Mouse (Mus musculus) midbrain, embryonic 15.5 days (tissue): ENCODE measurements at regions not wholly inside any gene's neighbourhood (a gene's known extent, or its start where the extent isn't known, plus 50 kb on each side); places are given as distances from the start of the nearest gene placed in this dataset.

Experiments
- ATAC-seq: fragments of 200-750 bp; cut with Nextera tagmentation; replicated peaks from 2 replicates; pipeline ENCODE4 v1.8.0; 2017; ENCODE audit warnings: moderate TSS enrichment
- H3K27ac ChIP-seq: fragments of 300-500 bp; sonication (generic); 2 replicates; pipeline ENCODE4 v1.5.1; 2015; ENCODE audit warnings: mild to moderate bottlenecking, inconsistent platforms
- H3K27me3 ChIP-seq: fragments of 300-500 bp; sonication (generic); replicated peaks from 2 replicates; pipeline ENCODE4 v1.6.1; 2015; ENCODE audit warnings: inconsistent platforms
- H3K36me3 ChIP-seq: fragments of 300-500 bp; sonication (generic); replicated peaks from 2 replicates; pipeline ENCODE4 v1.6.1; 2015; ENCODE audit warnings: inconsistent platforms
- H3K4me1 ChIP-seq: fragments of 300-500 bp; sonication (generic); 2 replicates; pipeline ENCODE4 v1.6.1; 2015; ENCODE audit warnings: inconsistent platforms
- H3K4me2 ChIP-seq: fragments of 300-500 bp; sonication (generic); 2 replicates; pipeline ENCODE4 v1.6.1; 2015; ENCODE audit warnings: inconsistent platforms, mild to moderate bottlenecking, moderate library complexity
- H3K4me3 ChIP-seq: fragments of 300-500 bp; sonication (generic); 2 replicates; pipeline ENCODE4 v1.5.1; 2015; ENCODE audit warnings: mild to moderate bottlenecking, inconsistent platforms
- H3K9ac ChIP-seq: fragments of 300-500 bp; sonication (generic); 2 replicates; pipeline ENCODE4 v1.6.1; 2015; ENCODE audit warnings: mild to moderate bottlenecking, inconsistent platforms
- H3K9me3 ChIP-seq: fragments of 300-500 bp; sonication (generic); 2 replicates; pipeline ENCODE4 v1.6.1; 2016; ENCODE audit warnings: inconsistent platforms
- WGBS: fragments of 180-500 bp; shearing (Covaris S2); methylation state at CpG from one replicate; pipeline ENCODE4 v1.1.7; 2015; ENCODE audit warnings: mixed read lengths; 5-methylcytosine and 5-hydroxymethylcytosine counted together

DNA sequence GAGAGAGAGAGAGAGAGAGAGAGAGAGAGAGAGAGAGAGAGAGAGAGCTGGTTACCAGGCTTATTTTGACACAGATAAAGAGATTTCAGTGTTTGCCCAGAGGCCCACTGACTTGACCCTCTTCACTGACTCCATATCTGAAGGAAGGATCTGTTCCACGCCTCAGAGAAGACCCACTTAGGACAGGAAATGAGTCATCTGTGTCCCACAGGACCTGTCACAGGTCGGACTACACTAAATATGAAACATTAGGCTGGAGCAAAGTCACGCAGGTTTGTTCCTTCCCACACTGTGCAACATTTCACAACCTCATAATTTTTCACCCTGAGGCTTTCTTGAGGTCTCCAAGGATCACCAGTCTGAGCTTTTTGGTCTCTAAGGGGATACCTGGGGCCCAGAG, 96.5 kb upstream of the Lpp start:
- no peaks in the 10 kb centered on the region for H3K9me3 ChIP-seq
- H3K27me3 ChIP-seq = no peaks in the 10 kb centered on the region
- H3K36me3 ChIP-seq = no peaks in the 10 kb centered on the region
- ATAC-seq = no peak
- no peaks in the 10 kb centered on the region for H3K4me1 ChIP-seq
- H3K4me2 ChIP-seq = no peak overlapping the region
- no peak overlapping the region for H3K4me3 ChIP-seq
- no peak overlapping the region for H3K27ac ChIP-seq
- WGBS = 74% methylated on average over 3 of the region's 3 CpGs
- H3K9ac ChIP-seq = no peak overlapping the region

DNA sequence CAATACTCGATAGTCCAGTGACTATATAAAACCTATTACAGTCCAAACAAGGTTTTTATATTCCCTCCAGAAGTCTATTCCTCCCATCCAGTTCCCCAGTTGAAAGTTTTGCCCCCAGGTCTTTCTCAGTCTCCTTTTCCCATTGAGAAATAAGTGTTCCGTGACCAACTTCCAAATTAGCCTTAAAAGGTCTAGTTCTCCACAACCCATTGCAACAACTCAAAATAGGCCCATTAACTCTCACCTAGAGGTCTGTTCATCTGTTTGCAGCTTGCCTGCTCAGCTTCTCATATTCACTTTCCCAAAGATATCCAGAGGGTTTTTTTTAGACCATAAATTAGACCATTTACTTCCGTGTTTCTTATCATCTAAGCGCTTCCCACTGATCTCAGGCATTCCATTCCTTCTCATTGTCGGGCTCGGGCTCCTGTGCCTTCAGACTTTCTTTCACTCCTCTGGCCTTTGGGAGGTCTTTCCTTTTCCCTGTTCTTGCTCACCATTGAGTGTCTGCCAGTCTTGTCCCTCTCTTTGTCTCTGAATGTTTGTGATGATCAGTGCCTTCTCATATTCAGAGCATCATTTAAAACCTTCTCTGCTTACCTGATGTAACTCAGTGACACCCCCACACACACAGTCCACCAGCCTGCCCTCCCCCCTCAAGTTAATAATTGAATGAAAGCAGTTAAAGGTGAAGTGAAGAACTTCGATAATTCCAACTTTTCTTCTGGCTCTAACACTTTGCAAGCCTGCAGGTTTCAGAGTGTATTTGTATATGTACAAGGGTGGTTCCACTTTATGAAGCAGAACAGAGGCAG, 97.5 kb upstream of the Lpp start:
- H3K4me2 ChIP-seq = no peak overlapping the region
- no peaks in the 10 kb centered on the region for H3K27me3 ChIP-seq
- H3K9ac ChIP-seq = no peak overlapping the region
- H3K4me3 ChIP-seq = no peak overlapping the region
- ATAC-seq = no peak
- H3K36me3 ChIP-seq = no peaks in the 10 kb centered on the region
- 80% methylated on average over 7 of the region's 7 CpGs for WGBS
- H3K9me3 ChIP-seq = no peaks in the 10 kb centered on the region
- H3K4me1 ChIP-seq = no peaks in the 10 kb centered on the region
- no peak overlapping the region for H3K27ac ChIP-seq

- no peak overlapping the region for H3K27ac ChIP-seq
- no peaks in the 10 kb centered on the region for H3K4me1 ChIP-seq
- H3K4me2 ChIP-seq = no peak overlapping the region
- H3K36me3 ChIP-seq = no peaks in the 10 kb centered on the region
- H3K9ac ChIP-seq = no peak overlapping the region
- H3K4me3 ChIP-seq = no peak overlapping the region
- H3K9me3 ChIP-seq = no peaks in the 10 kb centered on the region
- H3K27me3 ChIP-seq = no peaks in the 10 kb centered on the region
- 74% methylated on average over 3 of the region's 3 CpGs for WGBS
- ATAC-seq = no peak
Observed at GRCm38 (mm10) chr16:24284215-24284614, 109.1 kb upstream of the Lpp start.

DNA sequence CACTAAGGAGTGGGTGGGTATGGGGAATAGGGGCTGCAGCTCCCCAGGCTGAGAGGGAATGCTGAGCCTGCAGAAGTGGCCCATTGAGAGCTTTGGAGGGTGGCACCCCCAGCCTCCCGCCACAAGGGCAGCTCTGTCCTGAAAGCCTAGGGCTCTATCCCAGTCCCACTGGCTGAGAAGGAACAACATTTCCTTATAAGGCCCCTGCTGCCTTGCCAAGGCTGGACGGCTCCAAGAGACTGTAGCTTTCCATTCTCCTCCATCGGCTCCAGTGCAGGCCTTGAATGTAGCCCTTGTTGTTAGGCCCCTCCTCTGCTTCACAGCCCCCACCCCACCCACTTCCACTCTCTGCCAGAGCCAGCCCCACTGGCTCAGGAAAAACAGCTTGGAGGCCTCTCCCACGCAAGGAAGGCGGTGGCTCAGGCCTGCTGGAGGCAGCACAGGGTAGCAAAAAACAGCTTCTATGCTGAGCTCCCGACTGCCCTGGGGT, 111.1 kb upstream of the Lpp start:
- H3K9ac ChIP-seq = no peak overlapping the region
- 29% methylated on average over 6 of the region's 6 CpGs for WGBS
- no peaks in the 10 kb centered on the region for H3K4me1 ChIP-seq
- peak; percentile 93 for ATAC-seq
- H3K27ac ChIP-seq = no peak overlapping the region
- H3K27me3 ChIP-seq = no peaks in the 10 kb centered on the region
- H3K4me3 ChIP-seq = no peak overlapping the region
- no peaks in the 10 kb centered on the region for H3K9me3 ChIP-seq
- no peak overlapping the region for H3K4me2 ChIP-seq
- H3K36me3 ChIP-seq = no peaks in the 10 kb centered on the region

DNA sequence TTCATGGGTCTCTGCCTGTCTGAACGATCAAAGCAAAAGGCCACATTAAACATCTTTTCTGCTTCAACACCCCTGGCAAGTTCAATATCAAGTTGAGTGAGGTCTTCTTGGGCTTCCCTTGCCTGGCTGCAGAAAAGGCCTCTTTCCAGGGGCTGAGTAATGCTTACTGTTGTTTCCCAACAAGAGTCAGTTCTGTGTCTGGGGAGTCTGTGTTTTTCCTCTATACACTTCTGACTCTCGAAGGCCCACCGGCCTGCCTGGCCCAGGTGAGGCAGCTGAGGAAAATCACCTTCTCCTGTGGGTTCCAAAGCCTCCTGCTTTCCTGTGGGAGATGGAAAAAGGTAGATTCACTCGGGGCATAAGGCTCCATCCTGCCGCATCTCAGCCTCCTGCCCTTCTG, 111.7 kb upstream of the Lpp start:
- Histone ChIP-seq H3K4me2 (no peak overlapping the region), H3K36me3 (no peaks in the 10 kb centered on the region), H3K9ac (no peak overlapping the region), H3K27ac (no peak overlapping the region), H3K9me3 (no peaks in the 10 kb centered on the region), H3K4me1 (no peaks in the 10 kb centered on the region), H3K4me3 (no peak overlapping the region), H3K27me3 (no peaks in the 10 kb centered on the region)
- no peak for ATAC-seq
- 84% methylated on average over 5 of the region's 5 CpGs for WGBS

GRCm38 (mm10) chr16:24277857-24278256, 115.5 kb upstream of the Lpp start:
- Histone ChIP-seq H3K4me3 (no peak overlapping the region), H3K4me2 (no peak overlapping the region), H3K27ac (no peak overlapping the region), H3K9me3 (no peaks in the 10 kb centered on the region), H3K36me3 (no peaks in the 10 kb centered on the region), H3K27me3 (no peaks in the 10 kb centered on the region), H3K4me1 (no peaks in the 10 kb centered on the region), H3K9ac (no peak overlapping the region)
- WGBS = 88% methylated on average over 7 of the region's 7 CpGs
- no peak for ATAC-seq

DNA sequence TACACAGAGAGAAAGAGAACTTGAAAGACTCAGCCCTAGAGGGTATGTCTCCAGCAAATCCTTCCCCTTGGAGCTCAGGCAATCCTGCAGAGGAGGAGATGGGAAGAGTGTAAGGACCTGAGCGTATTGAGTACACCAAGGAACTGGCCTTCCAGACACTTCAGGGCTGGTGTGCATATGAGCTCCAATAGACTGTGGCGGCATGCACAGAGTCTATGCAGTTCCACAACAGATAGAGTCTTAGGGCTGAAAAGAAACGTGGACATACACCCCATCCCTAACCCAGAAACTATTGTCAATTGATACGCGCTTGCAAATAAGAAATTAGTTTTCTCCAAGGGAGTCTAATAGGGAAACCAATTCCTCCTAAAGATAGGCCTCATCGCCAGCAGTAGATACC, 130.6 kb upstream of the Lpp start:
- no peaks in the 10 kb centered on the region for H3K36me3 ChIP-seq
- H3K4me1 ChIP-seq = no peaks in the 10 kb centered on the region
- no peaks in the 10 kb centered on the region for H3K27me3 ChIP-seq
- no peaks in the 10 kb centered on the region for H3K9me3 ChIP-seq
- no peak overlapping the region for H3K4me2 ChIP-seq
- H3K27ac ChIP-seq = no peak overlapping the region
- ATAC-seq = no peak
- 91% methylated on average over 6 of the region's 6 CpGs for WGBS
- H3K4me3 ChIP-seq = no peak overlapping the region
- H3K9ac ChIP-seq = no peak overlapping the region

DNA sequence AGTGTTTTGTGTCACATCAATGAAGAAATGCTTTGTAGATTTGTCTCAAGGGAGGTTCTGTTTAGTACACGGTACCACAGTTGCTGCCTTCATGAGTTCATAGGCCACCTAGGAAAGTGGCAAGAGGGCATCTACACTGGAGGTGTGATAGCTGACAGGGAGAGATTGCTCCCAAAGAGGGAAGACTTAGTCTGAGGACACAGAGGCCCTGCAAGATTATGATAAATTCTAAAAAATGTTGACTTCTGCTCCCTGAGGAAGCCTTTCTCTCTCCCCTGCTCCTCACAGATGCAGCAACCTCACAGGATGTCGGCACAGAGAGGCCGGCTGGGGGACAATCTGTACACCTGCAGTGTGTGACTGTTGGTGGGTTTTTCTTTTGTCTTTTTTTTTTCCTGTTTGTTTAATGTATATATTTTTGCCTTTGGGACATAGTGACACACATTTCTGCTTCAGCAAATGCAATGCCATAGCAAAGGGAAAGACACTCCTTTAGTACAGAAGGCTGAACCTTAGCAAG, 133.5 kb upstream of the Lpp start:
- Histone ChIP-seq H3K4me2 (no peak overlapping the region), H3K27me3 (no peaks in the 10 kb centered on the region), H3K9ac (no peak overlapping the region), H3K4me1 (no peaks in the 10 kb centered on the region), H3K36me3 (no peaks in the 10 kb centered on the region), H3K4me3 (no peak overlapping the region), H3K9me3 (no peaks in the 10 kb centered on the region), H3K27ac (no peak overlapping the region)
- 92% methylated on average over 3 of the region's 3 CpGs for WGBS
- ATAC-seq = no peak

DNA sequence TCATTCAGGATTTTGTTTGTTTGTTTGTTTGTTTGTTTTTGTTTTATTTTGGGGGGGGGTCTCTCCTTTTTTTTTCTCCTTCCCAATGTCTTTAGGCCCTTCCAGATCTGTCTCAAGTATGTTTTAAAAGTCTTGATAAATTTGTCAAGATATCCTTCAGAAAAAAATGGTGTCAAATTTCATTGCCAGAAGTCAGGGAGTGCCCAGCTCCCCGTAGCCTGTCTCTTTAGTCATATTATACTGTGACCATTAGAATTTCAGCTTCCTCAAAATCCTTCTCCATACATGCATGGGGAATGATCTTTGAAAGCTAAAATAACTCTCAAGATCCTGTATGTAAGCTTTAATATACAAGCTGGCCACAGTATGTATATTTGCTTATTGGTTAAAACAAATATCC, 134.3 kb upstream of the Lpp start:
- WGBS = 42% methylated on average over 1 of the region's 1 CpGs
- H3K27ac ChIP-seq = no peak overlapping the region
- no peak overlapping the region for H3K4me3 ChIP-seq
- no peak overlapping the region for H3K4me2 ChIP-seq
- H3K9me3 ChIP-seq = no peaks in the 10 kb centered on the region
- no peak overlapping the region for H3K9ac ChIP-seq
- no peaks in the 10 kb centered on the region for H3K4me1 ChIP-seq
- no peak for ATAC-seq
- H3K27me3 ChIP-seq = no peaks in the 10 kb centered on the region
- H3K36me3 ChIP-seq = no peaks in the 10 kb centered on the region

- H3K4me3 ChIP-seq = no peak overlapping the region
- no peak overlapping the region for H3K27ac ChIP-seq
- H3K4me1 ChIP-seq = no peaks in the 10 kb centered on the region
- 71% methylated on average over 10 of the region's 10 CpGs for WGBS
- no peaks in the 10 kb centered on the region for H3K36me3 ChIP-seq
- H3K27me3 ChIP-seq = no peaks in the 10 kb centered on the region
- no peak overlapping the region for H3K4me2 ChIP-seq
- no peaks in the 10 kb centered on the region for H3K9me3 ChIP-seq
- ATAC-seq = no peak
- no peak overlapping the region for H3K9ac ChIP-seq
Observed at GRCm38 (mm10) chr16:24255037-24255436, 138.3 kb upstream of the Lpp start.

DNA sequence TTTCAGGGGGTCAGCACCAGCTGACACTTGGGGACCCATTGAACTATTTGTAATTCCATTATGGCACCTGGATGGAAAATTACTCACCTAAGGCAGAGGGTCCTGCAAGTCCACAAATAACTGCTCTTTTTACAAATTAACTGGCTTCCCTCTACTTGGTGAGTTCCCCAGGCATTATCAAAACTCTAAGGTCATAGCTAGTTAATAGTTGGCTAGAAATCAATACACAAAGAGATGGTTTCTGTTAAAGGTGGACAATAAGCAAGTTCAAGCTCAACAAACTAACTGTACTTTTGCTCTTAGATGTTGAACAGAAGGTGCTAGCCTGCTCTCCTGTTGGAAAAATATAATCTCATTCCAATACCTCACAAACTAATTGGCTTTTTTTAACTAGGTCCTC, 138.7 kb upstream of the Lpp start:
- Histone ChIP-seq H3K4me2 (no peak overlapping the region), H3K4me3 (no peak overlapping the region), H3K27me3 (no peaks in the 10 kb centered on the region), H3K27ac (no peak overlapping the region), H3K4me1 (no peaks in the 10 kb centered on the region), H3K36me3 (no peaks in the 10 kb centered on the region), H3K9ac (no peak overlapping the region), H3K9me3 (no peaks in the 10 kb centered on the region)
- ATAC-seq = no peak

GRCm38 (mm10) chr16:24254143-24254542, 139.2 kb upstream of the Lpp start:
- H3K27me3 ChIP-seq = no peaks in the 10 kb centered on the region
- H3K27ac ChIP-seq = no peak overlapping the region
- no peak overlapping the region for H3K4me2 ChIP-seq
- no peak overlapping the region for H3K9ac ChIP-seq
- H3K36me3 ChIP-seq = no peaks in the 10 kb centered on the region
- ATAC-seq = no peak
- H3K4me1 ChIP-seq = no peaks in the 10 kb centered on the region
- 85% methylated on average over 4 of the region's 4 CpGs for WGBS
- H3K4me3 ChIP-seq = no peak overlapping the region
- no peaks in the 10 kb centered on the region for H3K9me3 ChIP-seq

GRCm38 (mm10) chr16:24247291-24247690, 146.0 kb upstream of the Lpp start:
- no peak for ATAC-seq
- H3K4me3 ChIP-seq = no peak overlapping the region
- H3K4me1 ChIP-seq = no peaks in the 10 kb centered on the region
- H3K27ac ChIP-seq = no peak overlapping the region
- no peak overlapping the region for H3K9ac ChIP-seq
- H3K36me3 ChIP-seq = no peaks in the 10 kb centered on the region
- H3K9me3 ChIP-seq = no peaks in the 10 kb centered on the region
- whole genome bisulfite sequencing = 84% methylated on average over 5 of the region's 5 CpGs
- no peak overlapping the region for H3K4me2 ChIP-seq
- no peaks in the 10 kb centered on the region for H3K27me3 ChIP-seq
